Mouse (Mus musculus) ES-E14 (cell line): ENCODE measurements at regions not wholly inside any gene's neighbourhood (a gene's known extent, or its start where the extent isn't known, plus 50 kb on each side); places are given as distances from the start of the nearest gene placed in this dataset.

Experiments used
- DNase-seq: peaks from one replicate; pipeline ENCODE4 v3.0.0-alpha.2; 2013; ENCODE audit warnings: low read depth, low spot score
- H3K27ac ChIP-seq: 2 replicates; pipeline ENCODE4 v1.5.1; 2012; ENCODE audit warnings: low read depth, mild to moderate bottlenecking, low read length, moderate library complexity, mixed read lengths; ENCODE audit not compliant: poor library complexity, insufficient read depth, severe bottlenecking
- H3K36me3 ChIP-seq: 2 replicates; pipeline ENCODE4 v1.6.1; 2012; ENCODE audit warnings: mild to moderate bottlenecking, low read length, moderate library complexity, mixed read lengths; ENCODE audit not compliant: control insufficient read depth, poor library complexity, insufficient read depth, severe bottlenecking
- H3K4me1 ChIP-seq, 2 experiments: fragments of 150-350 bp in 1 of 2; sonication (generic) in 1 of 2; 2 replicates each; pipeline ENCODE4 v1.6.1; 2012; ENCODE audit warnings: low read length in 2 of 2, mild to moderate bottlenecking in 1 of 2, mixed read lengths in 1 of 2; ENCODE audit not compliant: control insufficient read depth in 2 of 2, insufficient read depth in 2 of 2, poor library complexity in 1 of 2
- H3K4me3 ChIP-seq, 2 experiments: fragments of 150-350 bp in 1 of 2; sonication (generic) in 1 of 2; 2 replicates each; pipeline ENCODE4 v1.5.1; 2012; ENCODE audit warnings: low read length in 2 of 2, low read depth in 1 of 2, mild to moderate bottlenecking in 1 of 2, mixed read lengths in 1 of 2; ENCODE audit not compliant: insufficient read depth in 1 of 2, poor library complexity in 1 of 2, severe bottlenecking in 1 of 2
- H3K9ac ChIP-seq: 2 replicates; pipeline ENCODE4 v1.6.1; 2012; ENCODE audit warnings: low read depth, mild to moderate bottlenecking, low read length, mixed read lengths; ENCODE audit not compliant: poor library complexity, insufficient read depth, severe bottlenecking
- H3K9me3 ChIP-seq: fragments of 150-350 bp; sonication (generic); 2 replicates; pipeline ENCODE4 v1.6.1; 2012; ENCODE audit warnings: low read depth, mild to moderate bottlenecking, low read length; ENCODE audit not compliant: control insufficient read depth, insufficient read depth
- CHD2 ChIP-seq: IDR thresholded peaks from 2 replicates; pipeline ENCODE4 v1.6.1; 2014; ENCODE audit warnings: mild to moderate bottlenecking, low read depth, low read length, inconsistent platforms
- HCFC1 ChIP-seq: IDR thresholded peaks from 2 replicates; pipeline ENCODE4 v1.6.1; 2012; ENCODE audit warnings: low read length, inconsistent platforms, borderline replicate concordance; ENCODE audit not compliant: insufficient read depth
- MAFK ChIP-seq: IDR thresholded peaks from 2 replicates; pipeline ENCODE4 v1.6.1; 2014; ENCODE audit warnings: mild to moderate bottlenecking, low read depth, low read length, inconsistent platforms; ENCODE audit not compliant: insufficient read depth
- ZC3H11A ChIP-seq: IDR thresholded peaks from 2 replicates; pipeline ENCODE4 v1.6.1; 2012; ENCODE audit warnings: low read depth, mild to moderate bottlenecking, inconsistent platforms, low read length, borderline replicate concordance
- ZNF384 ChIP-seq: IDR thresholded peaks from 2 replicates; pipeline ENCODE4 v1.6.1; 2012; ENCODE audit warnings: low read depth, low read length, inconsistent platforms
- in situ Hi-C, 2 experiments: fragments of 600-800 bp; cut with MboI; formaldehyde crosslinking; loops; one replicate each; pipeline ENCODE4 v1.15.1; 2025; ENCODE audit warnings: low sequenced_read_pairs in 2 of 2, inconsistent platforms in 1 of 2; ENCODE audit not compliant: unreplicated experiment in 2 of 2

GRCm38 (mm10) chr11:44179711-44180110 lies 220.2 kb upstream of the Il12b start:
- DNase-seq = no peak
- no peaks in the 10 kb centered on the region for H3K4me1 ChIP-seq
- no peak overlapping the region for H3K27ac ChIP-seq
- in situ Hi-C loops = no loop called here
- H3K9ac ChIP-seq = no peak overlapping the region
- no peaks in the 10 kb centered on the region for H3K36me3 ChIP-seq
- H3K4me3 ChIP-seq = no peak overlapping the region
- TF ChIP-seq ZC3H11A (no peak), MAFK (no peak), ZNF384 (no peak), HCFC1 (no peak)
- H3K9me3 ChIP-seq = no peaks in the 10 kb centered on the region

DNA sequence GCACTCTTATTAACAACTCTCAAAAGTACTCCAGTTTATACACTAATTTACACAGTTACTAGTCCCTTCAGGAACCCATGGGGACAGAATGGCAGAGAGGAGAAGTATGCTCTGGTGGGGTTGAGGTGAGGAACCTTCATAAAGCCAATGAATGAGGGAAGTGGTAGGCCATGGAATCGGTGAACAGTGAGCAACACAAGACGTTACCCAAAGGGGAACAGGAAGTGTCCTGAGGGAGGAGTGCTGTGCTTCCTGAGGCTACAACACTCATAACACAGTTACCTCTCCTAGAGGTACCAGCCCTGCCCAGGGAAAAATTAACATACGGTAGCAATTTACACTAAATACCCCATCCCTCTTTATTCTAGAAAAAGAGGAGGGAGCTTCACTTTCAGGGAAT lies 216.0 kb upstream of the Il12b start:
- Histone ChIP-seq H3K4me3 (no peak overlapping the region), H3K9me3 (no peaks in the 10 kb centered on the region), H3K4me1 (no peaks in the 10 kb centered on the region), H3K9ac (no peak overlapping the region), H3K36me3 (no peaks in the 10 kb centered on the region), H3K27ac (no peak overlapping the region)
- DNase-seq = no peak
- TF ChIP-seq CHD2 (no peak), MAFK (no peak), ZNF384 (no peak), HCFC1 (no peak), ZC3H11A (no peak)
- in situ Hi-C loops = no loop called here

DNA sequence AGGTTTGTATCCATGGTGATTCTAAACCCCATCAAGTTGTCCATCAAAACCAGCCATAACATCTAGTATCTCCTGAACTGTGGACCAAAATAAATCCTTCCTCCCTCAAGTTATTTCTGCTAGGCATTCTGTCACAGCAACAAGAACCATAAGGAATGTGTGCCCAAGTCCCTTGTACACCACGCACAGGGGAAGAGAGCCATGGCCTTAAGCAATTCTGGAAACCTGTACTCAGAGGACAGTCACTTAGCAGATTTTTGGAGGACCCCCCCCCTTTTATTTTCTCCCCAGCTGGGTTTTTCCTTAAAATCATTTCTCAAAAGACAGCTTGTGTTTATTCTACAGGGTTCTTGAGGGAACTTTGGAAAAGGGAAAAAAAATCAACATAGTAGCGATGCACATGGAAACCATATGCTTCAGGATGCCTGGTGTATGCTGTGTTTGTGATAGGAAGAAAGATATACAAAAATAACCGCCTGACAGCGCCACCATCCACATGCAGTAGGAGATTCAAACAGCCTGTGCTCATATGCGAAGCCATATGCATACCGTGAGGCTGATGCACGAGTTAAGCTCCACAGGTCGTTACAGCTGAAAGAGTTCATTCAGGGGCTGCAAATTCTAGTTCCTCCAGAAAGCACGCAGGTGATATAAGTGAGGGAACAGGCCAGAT lies 214.5 kb upstream of the Il12b start:
- Histone ChIP-seq H3K4me1 (no peaks in the 10 kb centered on the region), H3K9me3 (no peaks in the 10 kb centered on the region), H3K27ac (no peak overlapping the region), H3K9ac (no peak overlapping the region), H3K4me3 (no peak overlapping the region), H3K36me3 (no peaks in the 10 kb centered on the region)
- TF ChIP-seq HCFC1 (no peak), ZC3H11A (no peak), CHD2 (no peak), MAFK (no peak), ZNF384 (no peak)
- no peak for DNase-seq
- in situ Hi-C loops = no loop called here

DNA sequence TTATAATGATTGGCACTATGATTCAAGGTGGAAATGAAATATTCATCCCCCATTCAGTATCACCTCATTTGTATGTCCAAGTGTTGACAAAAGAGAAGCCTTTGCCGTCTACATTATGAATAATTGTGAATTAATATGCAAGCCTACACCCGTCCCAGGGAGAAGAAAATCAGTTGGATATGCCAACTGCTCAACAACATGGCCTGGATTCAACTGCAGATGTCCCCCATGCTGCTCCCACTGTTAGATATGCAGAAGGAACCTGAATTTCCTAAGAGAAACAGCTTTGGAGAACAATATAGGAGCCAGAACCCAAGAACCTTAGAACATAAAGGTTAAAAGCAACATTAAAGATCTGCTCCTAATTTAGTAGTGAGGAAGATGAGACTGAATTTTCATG lies 211.7 kb upstream of the Il12b start:
- no peak for DNase-seq
- Histone ChIP-seq H3K27ac (no peak overlapping the region), H3K36me3 (no peaks in the 10 kb centered on the region), H3K9me3 (no peaks in the 10 kb centered on the region), H3K4me1 (no peaks in the 10 kb centered on the region), H3K9ac (no peak overlapping the region), H3K4me3 (no peak overlapping the region)
- in situ Hi-C loops = no loop called here
- TF ChIP-seq HCFC1 = no peak
- no peak for TF ChIP-seq MAFK
- TF ChIP-seq CHD2 = no peak

GRCm38 (mm10) chr11:44193806-44194205 lies 206.1 kb upstream of the Il12b start:
- no peaks in the 10 kb centered on the region for H3K36me3 ChIP-seq
- H3K4me1 ChIP-seq = no peaks in the 10 kb centered on the region
- H3K4me3 ChIP-seq = no peak overlapping the region
- H3K9me3 ChIP-seq = no peaks in the 10 kb centered on the region
- H3K9ac ChIP-seq = no peak overlapping the region
- in situ Hi-C loops = no loop called here
- TF ChIP-seq ZNF384 (no peak), ZC3H11A (no peak), CHD2 (no peak), HCFC1 (no peak), MAFK (no peak)
- H3K27ac ChIP-seq = no peak overlapping the region
- no peak for DNase-seq
